Mouse (Mus musculus) kidney, embryonic 14.5 days (tissue): Measurements from ENCODE around the gene Gimap9. TPM values are rescaled to one million over a fixed set of nuclear protein-coding genes. Genes with fewer than 3 reads are reported as not detected.
"Not testable (repeated sequence)": the region's sequence is repeated elsewhere in the genome, so short reads cannot be mapped to it uniquely, and the experiment has no call there.

Experiments used
- ATAC-seq: fragments of 200-750 bp; cut with Nextera tagmentation; 2 replicates; pipeline ENCODE4 v1.8.0; 2017; ENCODE audit warnings: moderate number of reproducible peaks, mild to moderate bottlenecking, moderate TSS enrichment, moderate library complexity; ENCODE audit not compliant: low FRiP score, low TSS enrichment
- H3K27ac ChIP-seq: fragments of 300-500 bp; sonication (generic); 2 replicates; pipeline ENCODE4 v1.5.1; 2014; ENCODE audit warnings: low read depth, mild to moderate bottlenecking, low read length, moderate library complexity, mixed read lengths
- H3K27me3 ChIP-seq: fragments of 300-500 bp; sonication (generic); 2 replicates; pipeline ENCODE4 v1.6.1; 2014; ENCODE audit warnings: mild to moderate bottlenecking, low read length; ENCODE audit not compliant: control insufficient read depth, insufficient read depth
- H3K36me3 ChIP-seq: fragments of 300-500 bp; sonication (generic); 2 replicates; pipeline ENCODE4 v1.6.1; 2014; ENCODE audit warnings: low read length, mixed read lengths; ENCODE audit not compliant: control insufficient read depth, insufficient read depth
- H3K4me1 ChIP-seq: fragments of 300-500 bp; sonication (generic); 2 replicates; pipeline ENCODE4 v1.6.1; 2014; ENCODE audit warnings: low read length, mixed read lengths; ENCODE audit not compliant: control insufficient read depth, insufficient read depth
- H3K4me2 ChIP-seq: fragments of 300-500 bp; sonication (generic); replicated peaks from 2 replicates; pipeline ENCODE4 v1.6.1; 2014; ENCODE audit warnings: low read depth, mild to moderate bottlenecking, low read length
- H3K4me3 ChIP-seq: fragments of 300-500 bp; sonication (generic); 2 replicates; pipeline ENCODE4 v1.5.1; 2014; ENCODE audit warnings: mild to moderate bottlenecking, low read length
- H3K9ac ChIP-seq: fragments of 300-500 bp; sonication (generic); 2 replicates; pipeline ENCODE4 v1.6.1; 2014; ENCODE audit warnings: low read depth, mild to moderate bottlenecking, low read length, moderate library complexity
- H3K9me3 ChIP-seq: fragments of 300-500 bp; sonication (generic); 2 replicates; pipeline ENCODE4 v1.6.1; 2016; ENCODE audit warnings: low read length; ENCODE audit not compliant: control insufficient read depth
- WGBS: fragments of 180-500 bp; shearing (Covaris S2); extraction: QIAGEN DNeasy Blood & Tissue Kit; methylation state at CpG from one replicate; pipeline ENCODE4 v1.1.7; 2014; 5-methylcytosine and 5-hydroxymethylcytosine counted together
- polyA plus RNA-seq: library from polyadenylated mRNA; unstranded; fragments of >200 nt; fragmentation: Nextera tagmentation; extraction: Ambion mirVana; gene quantifications from 2 replicates; pipeline ENCODE4 v1.2.1, GENCODE M21; 2014

The Gimap9 gene
- polyA plus RNA-seq, 1 experiment from 2014 or later: 9.9 TPM

GRCm38 (mm10) chr6:48682271-48682670, 6.3 kb downstream of the Gimap9 start:
- Histone ChIP-seq H3K27ac (no peak overlapping the region), H3K4me3 (no peak overlapping the region), H3K27me3 (no peaks in the 10 kb centered on the region), H3K9me3 (no peaks in the 10 kb centered on the region), H3K9ac (no peak overlapping the region), H3K4me1 (no peaks in the 10 kb centered on the region), H3K36me3 (no peaks in the 10 kb centered on the region), H3K4me2 (no peak overlapping the region)
- no peak for ATAC-seq
- 79% methylated on average over 4 of the region's 4 CpGs for WGBS

DNA sequence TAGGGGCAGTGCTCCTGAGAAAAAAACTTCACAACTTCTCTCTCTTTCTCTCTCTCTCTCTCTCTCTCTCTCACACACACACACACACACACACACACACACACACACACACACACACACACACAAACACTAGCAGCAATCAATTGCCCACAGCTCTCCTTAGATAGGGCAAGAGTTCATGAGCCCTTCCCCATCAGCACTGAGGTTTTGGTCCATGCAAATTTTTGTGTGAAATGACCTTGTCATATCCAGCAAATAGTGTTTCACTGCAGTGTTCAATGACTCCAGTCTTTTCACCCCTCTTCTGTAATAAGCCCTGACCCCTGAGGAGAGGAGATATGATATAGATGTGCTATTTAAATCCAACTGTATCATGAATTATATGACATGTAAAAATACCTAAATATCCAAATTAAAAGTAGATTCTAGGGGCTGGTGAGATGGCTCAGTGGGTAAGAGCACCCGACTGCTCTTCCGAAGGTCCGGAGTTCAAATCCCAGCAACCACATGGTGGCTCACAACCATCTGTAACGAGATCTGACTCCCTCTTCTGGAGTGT, 7.4 kb downstream of the Gimap9 start:
- 97% methylated on average over 3 of the region's 4 CpGs for WGBS
- H3K9me3 ChIP-seq, H3K9ac ChIP-seq, H3K27ac ChIP-seq, ATAC-seq, H3K27me3 ChIP-seq, H3K4me2 ChIP-seq, H3K36me3 ChIP-seq, H3K4me3 ChIP-seq, H3K4me1 ChIP-seq: not testable (repeated sequence)

DNA sequence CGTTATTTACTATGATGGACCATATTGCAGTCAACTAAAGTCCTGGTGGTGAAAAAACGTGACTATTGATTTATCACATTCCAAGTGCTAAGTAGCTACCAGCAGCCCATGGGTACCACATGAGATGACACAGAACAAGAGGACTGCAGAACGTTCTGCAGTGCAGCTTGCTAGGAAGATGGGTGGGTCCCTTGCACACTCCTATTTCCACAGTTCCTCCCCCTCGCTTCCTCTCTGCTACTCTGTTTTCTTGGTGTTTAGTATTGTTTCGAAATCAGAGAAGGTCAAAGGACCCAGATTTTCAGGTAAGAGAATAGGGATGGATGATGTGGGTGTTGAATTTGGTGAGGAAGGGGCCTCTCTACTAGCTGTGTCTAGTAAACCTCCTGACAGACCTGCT, 8.4 kb downstream of the Gimap9 start, which contains the start of gene Gimap4:
Gene Gimap4 (plus strand): TSS at position 231 of the 400 bp plus-strand sequence.
- H3K9me3 ChIP-seq: no peaks in the 10 kb centered on the region
- H3K4me3 ChIP-seq: 0 out of 2 replicates have a peak within 1 kb of the TSS, but pooled peaks have one; percentile 9
- H3K27me3 ChIP-seq: no peaks in the 10 kb centered on the region
- H3K27ac ChIP-seq: no peak within 1 kb of the TSS; the same call in 1 of the 2 replicates
- 54% methylated on average over 5 of the region's 5 CpGs for WGBS
- no peak within 1 kb of the TSS for H3K9ac ChIP-seq
- H3K4me1 ChIP-seq: no peaks in the 10 kb centered on the region
- ATAC-seq: no peak
- no peaks in the 10 kb centered on the region for H3K36me3 ChIP-seq
- H3K4me2 ChIP-seq: peak within 1 kb of the TSS; percentile 8

- H3K27me3 ChIP-seq: no peaks in the 10 kb centered on the region
- no peak overlapping the region; the same call in 1 of the 2 replicates for H3K4me2 ChIP-seq
- ATAC-seq: no peak
- H3K9ac ChIP-seq: no peak overlapping the region
- no peaks in the 10 kb centered on the region for H3K9me3 ChIP-seq
- no peak overlapping the region for H3K4me3 ChIP-seq
- H3K4me1 ChIP-seq: no peaks in the 10 kb centered on the region
- no peak overlapping the region; the same call in 1 of the 2 replicates for H3K27ac ChIP-seq
- 60% methylated on average over 4 of the region's 4 CpGs for WGBS
- no peaks in the 10 kb centered on the region for H3K36me3 ChIP-seq
Observed at GRCm38 (mm10) chr6:48684806-48685205, 8.9 kb downstream of the Gimap9 start.

DNA sequence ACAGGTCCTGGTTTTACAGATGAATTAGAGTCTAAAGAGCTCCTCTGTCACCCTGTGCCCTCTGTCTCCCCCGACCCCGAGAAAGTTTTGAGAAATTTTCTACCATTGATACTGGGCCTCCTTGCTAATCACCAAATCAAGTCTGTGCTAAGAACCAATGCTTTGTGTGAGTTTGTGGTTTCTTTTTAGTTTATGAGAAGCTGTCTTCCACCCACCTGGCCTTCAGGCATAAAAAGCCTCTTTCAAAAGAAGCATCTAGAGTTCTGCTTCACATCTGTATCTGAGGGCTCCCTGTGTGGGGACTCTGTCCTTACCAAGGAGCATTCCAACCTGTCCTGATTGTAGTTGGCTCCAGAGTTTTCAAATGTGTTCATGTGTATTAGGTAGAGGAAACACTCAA, 9.3 kb downstream of the Gimap9 start:
- WGBS: 72% methylated on average over 2 of the region's 2 CpGs
- Histone ChIP-seq H3K9me3 (no peaks in the 10 kb centered on the region), H3K27me3 (no peaks in the 10 kb centered on the region), H3K4me3 (0 out of 2 replicates have a peak overlapping the region, but pooled peaks have one; percentile 9), H3K27ac (no peak overlapping the region; the same call in 1 of the 2 replicates), H3K4me2 (peak overlapping the region; percentile 8), H3K9ac (no peak overlapping the region), H3K36me3 (no peaks in the 10 kb centered on the region), H3K4me1 (no peaks in the 10 kb centered on the region)
- ATAC-seq: no peak

GRCm38 (mm10) chr6:48685694-48686665, 10.1 kb downstream of the Gimap9 start:
- 78% methylated on average over 7 of the region's 7 CpGs for WGBS
- no peak overlapping the region for H3K9ac ChIP-seq

GRCm38 (mm10) chr6:48687077-48687476, 11.1 kb downstream of the Gimap9 start:
- Histone ChIP-seq H3K36me3 (no peaks in the 10 kb centered on the region), H3K4me1 (no peaks in the 10 kb centered on the region), H3K4me3 (no peak overlapping the region), H3K9ac (no peak overlapping the region), H3K27me3 (no peaks in the 10 kb centered on the region), H3K9me3 (no peaks in the 10 kb centered on the region), H3K27ac (no peak overlapping the region), H3K4me2 (no peak overlapping the region)
- WGBS: 77% methylated on average over 2 of the region's 2 CpGs
- ATAC-seq: no peak

More at GRCm38 (mm10) chr6:48685694-48686665, 10.1 kb downstream of the Gimap9 start:
- H3K27ac ChIP-seq: no peak overlapping the region
- H3K27me3 ChIP-seq: no peaks in the 10 kb centered on the region
- H3K4me2 ChIP-seq: peak overlapping the region; percentile 8
- no peak for ATAC-seq
- 0 out of 2 replicates have a peak overlapping the region, but pooled peaks have one; percentile 9 for H3K4me3 ChIP-seq
- H3K36me3 ChIP-seq: no peaks in the 10 kb centered on the region
- H3K4me1 ChIP-seq: no peaks in the 10 kb centered on the region
- no peaks in the 10 kb centered on the region for H3K9me3 ChIP-seq

DNA sequence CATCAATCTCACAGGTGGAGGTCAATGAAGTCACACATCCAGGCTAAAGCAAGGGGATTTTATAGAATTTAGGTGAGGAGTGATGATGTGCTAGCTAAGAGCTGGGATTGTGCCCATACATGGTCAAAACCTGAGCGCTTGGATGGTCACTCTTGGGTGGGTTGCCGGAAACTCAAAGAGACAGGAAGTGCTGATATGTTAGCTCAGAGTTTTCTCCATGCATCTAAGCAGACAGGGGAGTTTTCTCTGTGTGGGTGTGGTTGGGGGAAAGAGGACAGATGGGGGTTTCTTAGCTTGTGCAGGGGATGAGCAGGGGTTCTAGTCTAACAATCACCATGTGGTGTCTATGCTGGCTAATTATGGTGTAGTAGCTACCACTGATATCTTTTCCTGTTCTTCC, 13.4 kb downstream of the Gimap9 start:
- no peak overlapping the region for H3K9ac ChIP-seq
- no peaks in the 10 kb centered on the region for H3K4me1 ChIP-seq
- H3K4me3 ChIP-seq: no peak overlapping the region
- no peaks in the 10 kb centered on the region for H3K36me3 ChIP-seq
- no peak overlapping the region for H3K27ac ChIP-seq
- no peak overlapping the region for H3K4me2 ChIP-seq
- no peaks in the 10 kb centered on the region for H3K27me3 ChIP-seq
- no peaks in the 10 kb centered on the region for H3K9me3 ChIP-seq
- ATAC-seq: no peak
- WGBS: 75% methylated on average over 2 of the region's 2 CpGs

GRCm38 (mm10) chr6:48692962-48693361, 17.0 kb downstream of the Gimap9 start:
- Histone ChIP-seq H3K9ac (no peak overlapping the region), H3K4me2 (no peak overlapping the region), H3K36me3 (no peaks in the 10 kb centered on the region), H3K4me3 (no peak overlapping the region), H3K27me3 (no peaks in the 10 kb centered on the region), H3K9me3 (no peaks in the 10 kb centered on the region), H3K27ac (no peak overlapping the region), H3K4me1 (no peaks in the 10 kb centered on the region)
- WGBS: 87% methylated on average over 6 of the region's 6 CpGs
- ATAC-seq: no peak
